Mouse (Mus musculus) thymus, postnatal 10 days (tissue): ENCODE measurements around the gene Tie1.
"Not testable (repeated sequence)": the region's sequence is repeated elsewhere in the genome, so short reads cannot be mapped to it uniquely, and the experiment has no call there.

Experiments used
- DNase-seq, 2 experiments: peaks; one replicate each; pipeline ENCODE4 v3.0.0; 2021; ENCODE audit warnings: low spot score in 2 of 2

Gene Tie1

GRCm38 (mm10) chr4:118489717-118490132 is at the start of gene Tie1:
Tie1 (minus strand) TSS chr4:118490061.
- no peak for DNase-seq

DNA sequence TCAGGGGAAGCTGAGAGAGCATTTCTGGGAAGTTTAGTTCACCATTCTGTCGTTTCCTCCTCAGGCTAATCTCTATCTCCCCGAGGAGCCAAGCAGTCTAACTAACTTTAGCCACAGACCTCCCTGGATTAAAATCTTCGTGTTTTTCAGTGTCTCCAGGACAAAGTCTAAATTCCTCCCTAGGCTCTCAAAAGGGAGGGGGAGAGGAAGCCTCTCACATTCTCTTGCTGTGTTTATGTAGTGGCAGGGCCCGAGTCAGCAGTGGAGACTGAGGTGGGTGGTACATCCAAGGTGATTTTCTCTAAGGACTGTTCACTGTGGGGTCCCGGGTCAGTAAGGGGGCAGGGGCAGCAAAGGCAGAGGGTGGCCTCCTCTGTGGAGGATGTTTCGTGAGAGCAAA is 47.9 kb upstream of the Tie1 start:
- no peak for DNase-seq

- no peak for DNase-seq
Measured at GRCm38 (mm10) chr4:118535610-118536009, 45.7 kb upstream of the Tie1 start.

DNA sequence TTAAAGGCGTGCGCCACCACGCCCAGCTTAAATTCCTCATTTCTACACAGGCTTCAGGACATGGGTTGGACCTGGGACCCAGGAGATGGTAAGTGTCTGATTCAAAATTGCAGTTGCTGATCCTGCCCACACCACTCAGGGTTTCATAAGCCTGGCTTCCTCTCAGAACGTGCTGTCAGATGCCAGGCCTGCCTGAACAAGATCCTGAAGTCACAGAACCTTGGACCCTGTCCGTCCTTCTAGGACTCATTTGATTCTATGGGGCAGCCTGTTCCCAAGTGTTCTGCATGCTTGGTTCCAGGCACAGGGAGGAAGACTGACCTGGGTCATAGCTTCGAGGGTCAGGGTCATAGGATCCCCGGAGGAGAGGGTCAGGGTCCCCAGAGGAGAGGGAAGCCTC is 43.7 kb upstream of the Tie1 start:
- DNase-seq: no peak

- no peak for DNase-seq
Measured at GRCm38 (mm10) chr4:118533156-118533555, 43.3 kb upstream of the Tie1 start.

GRCm38 (mm10) chr4:118532663-118533062 is 42.8 kb upstream of the Tie1 start:
- DNase-seq: no peak

DNA sequence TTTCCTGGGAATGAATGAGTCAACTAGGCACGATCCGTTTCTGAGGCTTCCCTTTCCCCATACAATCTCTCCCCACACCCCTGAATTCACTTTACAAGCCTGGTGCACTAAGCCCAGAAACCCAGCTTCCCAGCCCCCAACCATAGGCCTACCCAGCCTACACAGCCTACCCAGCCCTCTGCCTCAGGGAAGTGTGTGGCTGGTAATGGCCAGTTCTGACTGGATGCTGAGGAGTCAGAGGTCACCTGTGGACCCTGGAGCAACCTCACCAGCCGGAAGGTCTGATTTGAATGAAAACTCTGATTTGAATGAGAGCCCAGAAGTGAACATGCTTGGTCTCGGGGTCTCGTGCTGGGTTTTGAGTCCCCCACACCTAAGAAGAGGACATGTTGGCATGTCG is 37.9 kb upstream of the Tie1 start:
- no peak for DNase-seq

DNA sequence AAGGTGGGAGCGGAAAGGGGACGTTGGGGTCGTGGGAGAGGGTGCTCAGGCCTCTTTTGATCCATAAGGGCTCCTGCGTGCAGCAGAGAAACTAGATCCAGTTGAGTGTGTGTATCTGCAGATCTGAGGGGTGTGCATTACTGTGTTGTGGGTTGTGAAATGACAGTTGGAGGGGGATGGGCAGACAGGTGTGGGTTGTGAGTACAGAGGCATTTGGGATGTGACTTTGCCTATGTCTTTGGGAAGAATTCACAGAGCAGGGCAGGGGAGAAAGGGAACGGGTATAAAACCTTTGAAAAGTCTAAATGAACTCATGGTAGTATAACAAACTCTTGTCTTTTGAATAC is 37.4 kb upstream of the Tie1 start:
- peak in 1 of 2 experiments; percentile 11 for DNase-seq

GRCm38 (mm10) chr4:118526408-118527334 is 36.8 kb upstream of the Tie1 start, which contains the start of gene 2610528J11Rik:
2610528J11Rik (plus strand) TSS chr4:118526999.
- no peak for DNase-seq

DNA sequence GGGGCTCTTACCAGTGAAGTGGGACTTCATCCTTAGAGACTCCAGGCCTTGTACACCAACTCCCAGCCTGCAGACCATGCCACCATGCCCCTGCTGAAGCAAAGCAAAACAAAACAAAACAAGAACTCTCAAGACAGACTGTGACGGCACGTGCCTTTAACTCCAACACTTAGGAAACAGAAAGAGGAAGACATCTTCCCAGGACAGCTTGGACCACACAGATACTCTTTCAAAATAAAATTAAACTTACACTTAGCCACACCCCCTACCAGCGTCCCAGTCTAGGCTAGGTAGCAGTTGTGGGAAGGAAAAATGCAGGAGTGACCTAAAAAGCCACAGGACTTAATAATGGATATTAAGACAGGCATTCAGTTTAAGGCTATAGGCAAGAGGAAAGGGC is 35.9 kb upstream of the Tie1 start:
- DNase-seq: no peak

GRCm38 (mm10) chr4:118523976-118524375 is 34.1 kb upstream of the Tie1 start:
- DNase-seq: no peak

DNA sequence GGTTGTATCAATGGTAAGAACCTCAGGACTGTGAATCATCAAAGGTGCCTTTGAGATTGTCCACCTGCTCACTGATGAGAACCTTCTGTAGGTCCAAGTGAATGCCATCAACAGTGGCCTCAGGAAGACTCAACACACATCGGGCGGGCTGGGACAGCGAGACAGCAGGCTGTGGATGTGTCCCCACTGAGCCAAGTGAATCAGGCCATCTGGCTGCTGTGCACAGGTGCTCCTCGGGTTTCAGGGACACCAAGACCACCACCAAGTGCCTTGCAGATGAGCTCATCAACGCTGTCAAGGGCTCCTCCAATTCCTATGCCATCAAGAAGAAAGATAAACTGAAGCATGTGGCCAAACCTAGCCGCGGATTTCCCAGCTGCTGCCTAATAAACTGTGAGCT is 32.4 kb upstream of the Tie1 start:
- DNase-seq: no peak

DNA sequence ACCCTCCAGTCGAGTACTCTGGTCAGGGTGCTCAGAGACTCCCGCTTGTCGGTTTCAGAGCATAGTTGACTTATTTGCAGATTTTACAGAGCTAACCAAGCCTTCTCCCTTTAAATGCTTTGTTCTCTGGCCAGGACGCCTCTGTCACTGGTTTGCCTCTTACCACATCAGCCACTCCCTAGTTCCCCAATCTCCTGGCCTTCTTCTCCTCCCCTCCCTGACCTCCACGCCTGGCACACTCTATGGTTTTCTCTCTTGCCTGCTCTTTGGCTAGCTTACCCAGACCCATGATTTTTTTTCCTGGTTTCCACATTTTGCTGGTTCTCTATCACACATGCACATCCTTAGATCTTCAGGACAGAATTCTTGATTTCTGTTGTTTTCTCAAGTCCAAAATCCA is 28.3 kb upstream of the Tie1 start:
- DNase-seq: no peak

DNA sequence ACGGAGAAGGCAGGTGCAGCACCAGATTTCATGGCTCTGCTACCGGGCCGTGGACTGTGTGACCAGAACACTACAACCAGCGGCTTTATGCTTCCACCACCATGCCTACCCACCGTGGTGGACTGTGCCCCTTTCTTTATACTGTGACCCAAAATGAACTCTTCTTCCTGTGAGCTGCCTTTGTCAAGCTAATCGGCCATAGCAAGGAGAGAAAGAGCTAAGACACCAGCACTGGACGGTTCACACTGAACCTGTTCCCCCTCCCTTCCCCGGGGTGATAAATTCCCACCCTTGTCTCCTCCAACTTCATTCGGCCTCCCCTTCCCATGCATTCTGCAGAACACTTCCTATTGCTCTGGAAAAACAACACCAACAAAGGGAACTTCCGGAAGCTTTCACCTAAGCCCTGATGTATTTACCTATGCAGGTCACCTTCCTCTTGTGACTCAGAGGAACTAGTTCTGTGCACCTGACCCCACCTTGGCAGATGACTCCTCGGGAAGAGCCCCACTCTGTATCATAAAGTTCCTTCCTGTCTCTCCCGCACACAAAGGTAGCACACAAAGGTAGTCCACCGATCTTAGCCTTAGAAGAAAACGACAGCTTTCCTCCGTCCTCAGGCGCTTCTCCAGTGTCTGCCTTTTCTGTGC is 27.8 kb upstream of the Tie1 start:
- DNase-seq: no peak

DNA sequence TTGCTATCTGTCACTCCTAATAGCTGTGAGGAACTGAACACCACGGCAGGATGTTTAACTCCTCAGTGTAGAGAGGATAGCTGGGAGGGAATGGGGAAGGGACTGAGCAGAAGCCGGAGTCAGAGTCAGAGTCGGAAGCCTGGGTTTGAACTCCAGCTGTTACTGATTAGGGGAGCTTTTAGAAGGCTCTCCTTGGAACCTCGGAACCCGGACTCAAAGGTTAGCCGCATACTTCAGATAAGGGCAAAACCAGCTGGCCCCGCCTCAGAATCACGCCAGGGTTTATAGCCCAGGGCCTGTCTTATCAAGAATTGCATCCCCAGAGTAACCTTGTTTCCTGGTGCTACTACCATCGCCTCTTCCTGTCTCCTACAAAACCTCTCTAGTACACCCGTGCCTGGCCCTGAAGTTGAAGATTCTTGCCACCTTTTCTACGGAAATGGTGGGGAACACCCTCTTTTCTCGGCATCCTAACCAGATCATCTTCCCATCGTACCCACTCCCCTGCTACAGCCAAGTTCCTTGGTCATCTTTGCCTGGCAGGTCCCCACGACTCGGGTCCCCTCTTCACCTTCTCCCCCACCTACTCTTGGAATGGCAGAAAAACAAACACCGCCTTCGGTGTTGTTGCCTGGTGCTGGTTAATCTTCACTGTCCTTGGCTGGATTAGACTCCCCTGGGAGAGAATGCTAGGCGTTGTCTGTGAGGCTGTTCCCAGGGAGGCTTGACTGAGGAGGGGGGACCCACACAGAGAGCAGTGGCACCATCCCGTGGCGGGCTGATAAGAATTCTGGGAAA is 27.0 kb upstream of the Tie1 start:
- DNase-seq: no peak

- no peak for DNase-seq
Measured at GRCm38 (mm10) chr4:118509050-118509449, 19.2 kb upstream of the Tie1 start.

- DNase-seq: not testable (repeated sequence)
Measured at GRCm38 (mm10) chr4:118507171-118507570, 17.3 kb upstream of the Tie1 start.

GRCm38 (mm10) chr4:118505551-118505950 is 15.7 kb upstream of the Tie1 start:
- DNase-seq: no peak

DNA sequence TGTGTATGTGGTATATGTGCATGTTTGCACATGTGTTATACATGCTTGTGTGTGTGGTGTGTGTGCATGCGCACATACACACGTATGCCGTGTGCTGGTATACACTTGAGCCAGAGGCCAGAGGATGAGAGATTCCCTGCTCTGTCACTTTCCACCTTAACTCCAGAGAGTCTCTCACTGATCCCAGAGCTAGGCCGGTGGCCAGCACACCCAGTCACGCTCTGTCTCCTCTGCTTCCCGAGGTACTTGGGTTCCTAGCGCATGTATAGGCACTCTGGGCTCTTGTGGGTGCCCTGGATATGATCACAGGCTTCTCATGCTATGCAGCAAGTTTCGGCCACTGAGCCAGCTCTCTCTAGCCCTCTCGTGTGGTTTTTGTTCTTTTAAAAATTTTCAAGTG is 10.9 kb upstream of the Tie1 start:
- no peak for DNase-seq

DNA sequence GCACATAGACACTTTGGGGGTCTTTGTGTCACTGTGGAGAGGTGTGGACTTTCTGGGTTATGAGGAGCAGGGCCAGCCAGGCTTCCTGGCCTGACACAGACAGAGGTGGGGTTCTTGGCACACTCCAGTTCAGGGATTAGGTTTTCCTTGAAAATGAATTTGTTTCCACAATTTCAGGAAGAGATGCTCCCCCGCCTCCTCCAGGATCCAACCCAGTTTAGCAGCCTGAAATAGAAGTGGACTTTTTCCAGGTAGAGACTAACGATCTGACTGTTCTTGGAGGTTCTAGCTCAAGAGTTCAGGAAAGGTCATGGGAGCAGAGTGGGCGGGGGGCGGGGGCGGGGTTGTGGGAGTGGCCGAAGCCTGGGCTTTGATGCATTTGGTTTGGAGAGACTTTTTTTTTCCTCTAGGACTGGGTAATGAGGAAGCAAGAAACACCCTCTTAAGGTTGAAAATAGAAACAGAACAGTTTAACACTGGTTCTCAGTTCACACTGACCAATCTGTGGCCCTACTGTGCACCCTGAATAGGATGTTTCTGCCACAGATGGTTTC is 10.4 kb upstream of the Tie1 start:
- DNase-seq: no peak

- no peak for DNase-seq
Measured at GRCm38 (mm10) chr4:118490461-118490860, 600 bp upstream of the Tie1 start.
